Mouse (Mus musculus) left cerebral cortex, adult 2 months (tissue): ENCODE measurements around the gene Ptchd3. TPM values are rescaled to one million over a fixed set of nuclear protein-coding genes. Genes with fewer than 3 reads are reported as not detected.
A peak's percentile ranks its signal among the peaks of the same experiment; 100 is the strongest.

ENCODE experiments used
- DNase-seq, 2 experiments: peaks; one replicate each; pipeline ENCODE4 v3.0.0; 2021 to 2022; ENCODE audit warnings: low spot score in 2 of 2, mixed read lengths in 1 of 2; ENCODE audit errors: extremely low spot score in 1 of 2
- H3K27ac ChIP-seq: fragments of 200-600 bp; 2 replicates; pipeline ENCODE4 v1.8.1; 2022
- H3K4me3 ChIP-seq: fragments of 200-600 bp; 2 replicates; pipeline ENCODE4 v1.8.1; 2022
- CTCF ChIP-seq: fragments of 200-600 bp; IDR thresholded peaks from 2 replicates; pipeline ENCODE4 v1.8.1; 2022; ENCODE audit warnings: antibody characterized with exemption, mild to moderate bottlenecking, moderate library complexity
- intact Hi-C: fragments of 180-260 bp; cut with DNase I; formaldehyde crosslinking; loops from one replicate; pipeline ENCODE4 v1.15.1; 2025
- total RNA-seq, 2 experiments: library from RNA; stranded (reverse); gene quantifications; 2 replicates each; pipeline ENCODE4 v1.2.3; 2021

Ptchd3 gene
- total RNA-seq, 2 experiments from 2014 or later, result not detected

GRCm38 (mm10) chr11:121802743-121803142 lies 27.3 kb upstream of the Ptchd3 start:
- Histone ChIP-seq H3K27ac (no peak overlapping the region), H3K4me3 (no peak overlapping the region)
- TF ChIP-seq CTCF, result no peak
- no peak for DNase-seq
- intact Hi-C loops, result no loop called here

GRCm38 (mm10) chr11:121804258-121805027 lies 25.6 kb upstream of the Ptchd3 start:
- DNase-seq, result no peak
- Histone ChIP-seq H3K4me3 (no peak overlapping the region), H3K27ac (no peak overlapping the region)
- intact Hi-C loops, result no loop called here
- TF ChIP-seq CTCF, result no peak

DNA sequence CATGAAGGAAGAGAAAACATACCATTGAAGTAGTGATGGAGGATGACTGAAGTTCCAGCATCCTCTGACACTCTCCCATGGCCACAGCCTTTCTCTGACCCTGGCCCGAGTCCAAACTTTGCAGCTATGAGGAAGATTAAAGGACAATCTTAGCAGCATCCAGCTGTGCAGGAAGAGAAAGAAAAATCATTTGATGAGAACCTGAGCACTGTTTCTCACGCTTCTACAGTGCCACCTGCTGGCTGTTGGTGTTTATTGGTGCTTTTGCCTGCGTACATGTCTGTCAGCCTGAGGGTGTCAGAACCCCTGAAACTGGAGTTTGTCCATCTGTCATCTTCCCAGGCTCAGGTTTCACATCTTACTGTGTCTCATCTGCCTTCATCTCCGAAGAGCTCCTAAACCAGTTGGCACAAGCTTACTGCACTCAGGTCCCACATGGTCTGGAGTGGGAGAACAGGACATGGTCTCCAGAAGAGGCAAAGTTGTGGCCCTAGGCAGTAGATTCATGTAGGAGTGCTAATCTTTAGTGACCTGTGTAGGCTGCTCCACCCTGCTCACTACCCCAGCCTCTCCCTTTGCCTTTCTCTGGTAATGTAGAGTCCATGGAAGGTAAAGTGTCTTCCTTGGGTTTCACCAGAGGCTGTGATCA lies 21.7 kb upstream of the Ptchd3 start:
- H3K4me3 ChIP-seq, result no peak overlapping the region
- peak; percentile 91 for TF ChIP-seq CTCF
- intact Hi-C loops, result loop anchor here (1.0 to 2.0 kb wide), 3 partner anchors 156 to 333 kb away; no protein-coding TSS in a partner anchor
- H3K27ac ChIP-seq, result no peak overlapping the region
- peak; percentile 81 to 85 for DNase-seq

DNA sequence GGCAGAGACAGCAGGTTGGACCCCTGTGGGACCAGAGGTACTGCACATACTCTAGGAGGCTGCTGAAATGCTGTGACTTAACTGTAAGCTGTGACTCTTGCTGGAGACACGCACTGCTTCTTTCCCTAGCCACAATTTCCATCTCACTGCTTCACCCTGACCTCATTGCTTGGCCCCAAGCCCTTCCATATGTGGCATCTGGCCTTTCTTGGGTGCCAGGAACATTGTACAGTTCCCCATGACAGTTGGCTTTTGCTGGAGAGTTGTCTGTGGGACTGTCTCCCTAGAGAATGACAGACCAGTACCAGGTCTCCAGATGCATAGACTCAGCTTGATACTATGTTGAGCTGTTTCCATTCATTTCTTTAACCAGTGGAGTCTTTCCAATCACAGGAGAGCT lies 21.2 kb upstream of the Ptchd3 start:
- no peak overlapping the region for H3K27ac ChIP-seq
- H3K4me3 ChIP-seq, result no peak overlapping the region
- DNase-seq, result no peak
- TF ChIP-seq CTCF, result no peak
- intact Hi-C loops, result loop anchor here (1.0 to 2.0 kb wide), 3 partner anchors 156 to 334 kb away; no protein-coding TSS in a partner anchor

- no peak for TF ChIP-seq CTCF
- Histone ChIP-seq H3K27ac (no peak overlapping the region), H3K4me3 (no peak overlapping the region)
- DNase-seq, result no peak
- intact Hi-C loops, result no loop called here
Measured at GRCm38 (mm10) chr11:121845923-121846322, 15.9 kb downstream of the Ptchd3 start.

DNA sequence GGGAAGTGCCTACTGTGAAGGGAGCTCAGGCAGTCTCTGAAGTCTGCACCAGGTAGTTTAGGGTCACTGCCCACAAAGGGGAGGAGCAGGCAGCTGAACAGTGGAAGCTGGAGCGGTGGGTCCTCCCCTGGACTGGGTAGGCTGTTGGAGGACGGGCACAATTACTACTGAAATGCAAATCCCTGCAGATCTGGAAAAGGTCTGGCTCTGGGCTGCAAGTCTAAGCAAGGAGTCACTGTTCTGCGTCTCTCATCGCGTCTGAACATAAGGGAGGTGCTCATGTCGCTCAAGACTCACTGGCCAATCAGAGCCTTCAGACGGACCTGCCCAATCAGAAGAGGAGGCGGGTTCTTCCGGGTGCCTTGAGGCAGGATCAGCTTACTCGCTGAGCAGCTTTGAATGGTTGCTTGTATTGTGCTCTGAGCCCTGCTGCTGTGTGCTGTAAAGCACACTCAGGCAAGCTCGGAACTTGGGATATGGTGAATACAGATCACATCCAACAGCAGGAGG lies 17.8 kb downstream of the Ptchd3 start:
- intact Hi-C loops, result no loop called here
- Histone ChIP-seq H3K27ac (no peak overlapping the region), H3K4me3 (peak overlapping the region; percentile 44)
- no peak for TF ChIP-seq CTCF
- DNase-seq, result peak; percentile 29 to 56

Other genes with a start within 250 kb of the Ptchd3 start
- gene B3gntl1, start 157.1 kb upstream of the Ptchd3 start, total RNA-seq, result 1 to 10 TPM; 6.7 to 6.8 TPM
- gene Metrnl, start 128.7 kb upstream of the Ptchd3 start, total RNA-seq, result 10 to 100 TPM; 14.6 to 18.6 TPM